Mouse (Mus musculus) embryo, embryonic 11.5 days (tissue): ENCODE measurements at regions not wholly inside any gene's neighbourhood (a gene's known extent, or its start where the extent isn't known, plus 50 kb on each side); places are given as distances from the start of the nearest gene placed in this dataset.

Experiments used
- DNase-seq: peaks from one replicate; pipeline ENCODE4 v3.0.0-alpha.2; 2012; ENCODE audit warnings: low read depth, low spot score

DNA sequence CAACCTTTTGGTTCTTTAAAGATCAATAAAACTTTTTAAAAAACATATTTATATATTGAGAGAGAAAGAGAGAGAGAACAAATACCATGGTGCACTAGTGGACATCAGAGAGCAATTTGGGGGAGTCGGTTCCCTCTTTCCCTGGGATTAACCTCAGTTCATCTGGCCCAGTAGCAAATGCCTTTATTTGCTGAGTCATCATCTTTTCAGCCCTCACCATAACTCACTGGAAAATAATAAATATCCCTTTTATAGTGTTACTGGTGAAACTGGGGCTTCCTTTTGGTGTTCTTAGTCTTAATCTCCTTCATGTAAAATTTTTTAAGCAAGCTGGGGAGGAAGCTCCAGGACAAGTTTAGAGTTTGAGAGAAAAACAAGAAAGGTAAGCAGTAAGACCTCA lies 105.3 kb upstream of the Arg1 start:
- DNase-seq: no peak

DNA sequence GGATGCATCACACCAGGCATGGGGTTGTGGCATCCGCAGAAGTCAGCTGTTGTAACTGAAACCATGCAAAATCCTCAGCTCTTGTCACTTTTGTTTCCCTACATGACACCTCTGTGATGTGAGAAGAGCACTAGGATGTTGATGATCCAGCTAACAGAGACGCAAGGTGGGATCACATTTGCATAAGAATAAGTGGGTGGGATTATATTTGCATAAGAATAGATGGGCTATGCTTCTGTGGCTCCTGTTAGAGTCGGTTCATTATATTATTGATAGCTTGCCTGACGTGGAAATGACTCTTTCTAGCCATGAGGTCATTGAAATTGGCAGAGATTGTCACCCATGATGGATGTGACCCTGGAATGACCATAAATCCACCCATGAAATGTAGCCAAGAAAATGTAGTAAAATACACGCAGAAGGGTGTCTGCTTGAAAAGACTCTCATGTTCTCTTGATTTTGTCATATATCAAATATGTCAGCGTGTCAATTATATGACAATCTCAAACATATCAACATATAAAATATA lies 102.2 kb upstream of the Arg1 start:
- no peak for DNase-seq

DNA sequence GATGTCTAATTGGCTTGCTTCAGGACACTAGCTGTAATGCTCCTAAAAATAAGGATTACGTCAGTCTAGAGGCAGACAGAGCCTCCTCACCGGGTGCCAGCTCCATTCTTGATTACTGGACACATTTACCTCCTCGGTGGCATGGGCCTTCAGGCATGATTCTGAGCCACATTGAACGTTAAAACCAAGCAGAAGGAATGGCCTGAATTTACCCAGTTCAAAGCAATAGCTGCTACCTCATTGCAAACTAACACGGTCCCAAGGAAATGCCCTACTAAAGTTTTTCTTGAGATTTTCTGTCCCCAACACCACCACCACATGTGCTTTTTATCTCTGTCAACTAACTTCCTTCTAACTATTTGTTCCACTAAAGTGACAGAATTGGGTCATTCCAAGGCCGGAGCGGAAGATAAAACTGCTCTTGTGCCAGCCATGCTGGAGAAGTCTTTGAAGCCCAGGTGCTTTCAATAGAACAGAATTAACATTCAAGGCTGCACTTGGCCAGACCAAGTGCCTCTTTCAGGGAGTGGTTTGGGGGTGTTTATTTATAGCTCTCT lies 96.4 kb upstream of the Arg1 start:
- DNase-seq: no peak

DNA sequence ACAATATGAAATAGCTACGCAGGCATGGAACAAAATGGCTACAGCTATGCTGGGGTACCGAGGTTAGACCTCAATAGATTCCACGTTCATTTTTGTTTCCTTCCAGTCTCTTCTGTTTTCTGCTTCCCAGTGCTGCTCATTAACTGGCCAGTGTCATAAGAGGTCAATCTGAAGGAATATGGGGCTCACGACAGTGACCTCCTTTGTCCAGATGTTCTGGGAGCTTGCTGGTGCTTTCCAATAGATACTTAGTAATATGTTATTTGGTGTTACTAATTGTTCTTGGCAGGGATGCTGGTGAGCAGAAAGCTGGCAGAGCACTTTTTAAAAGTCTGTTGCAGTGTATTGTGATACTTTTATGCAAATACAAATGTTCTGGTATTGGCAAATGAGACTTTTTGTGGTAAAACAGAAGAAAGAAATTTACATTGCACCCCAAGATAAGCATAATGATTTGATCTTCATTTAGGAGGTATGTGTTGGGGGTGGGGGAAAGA lies 95.8 kb upstream of the Arg1 start:
- no peak for DNase-seq

DNA sequence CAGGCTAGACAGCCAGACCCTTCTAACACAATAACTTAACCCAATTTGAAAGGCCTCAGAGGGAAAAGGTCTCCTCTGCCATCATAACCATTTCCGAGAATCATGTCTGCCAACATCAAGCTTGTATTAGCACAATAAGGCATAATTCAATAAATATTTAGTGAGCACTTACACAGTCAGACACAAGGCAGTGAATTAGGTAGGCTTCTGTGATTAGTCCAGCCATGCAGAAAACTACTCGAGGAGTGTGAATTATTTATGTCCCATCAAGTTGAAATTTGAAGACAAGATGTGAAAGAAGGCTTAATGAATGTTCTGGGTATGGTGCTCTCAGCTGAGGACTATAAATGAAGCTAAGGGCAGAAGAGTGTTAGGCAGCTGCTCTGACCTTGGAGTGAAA lies 91.7 kb upstream of the Arg1 start:
- DNase-seq: no peak

DNA sequence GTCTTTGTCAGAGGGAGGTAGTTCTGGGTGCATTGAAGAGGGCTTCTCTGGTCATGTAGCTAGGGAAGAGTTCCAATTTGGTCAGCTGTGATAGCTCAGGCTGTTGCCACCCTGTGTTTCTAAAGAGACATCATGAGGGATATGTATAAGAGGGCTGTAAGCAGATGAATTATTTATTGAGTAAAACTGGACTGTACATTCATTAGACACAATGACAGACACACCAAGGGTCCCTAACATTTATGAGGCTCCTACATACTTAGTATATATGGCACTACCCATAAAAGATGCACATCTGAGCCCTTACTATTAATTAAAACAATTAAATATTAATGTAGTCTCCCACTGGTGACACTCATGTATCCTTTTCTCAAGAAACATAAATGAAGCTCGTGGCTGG lies 90.6 kb upstream of the Arg1 start:
- no peak for DNase-seq

DNA sequence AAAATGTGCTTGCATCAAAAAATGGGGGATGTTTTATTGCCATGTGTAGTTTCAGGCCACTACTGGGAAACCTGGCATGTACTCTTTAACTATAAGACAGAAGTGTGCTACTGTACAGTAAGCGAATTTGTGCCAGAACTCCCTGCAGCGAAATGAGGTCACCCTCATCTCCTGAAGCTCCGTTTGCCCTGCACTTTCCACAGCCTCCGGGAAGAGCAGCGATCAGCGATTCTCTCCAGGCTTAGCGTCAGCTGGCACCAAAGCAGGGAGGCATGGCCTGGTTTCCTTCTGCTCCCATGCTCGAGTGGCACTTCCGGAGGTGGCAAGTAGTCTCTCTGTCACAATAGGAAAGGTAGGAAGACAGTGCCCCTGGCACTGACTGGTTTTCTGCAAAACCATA lies 88.8 kb upstream of the Arg1 start:
- DNase-seq: no peak

DNA sequence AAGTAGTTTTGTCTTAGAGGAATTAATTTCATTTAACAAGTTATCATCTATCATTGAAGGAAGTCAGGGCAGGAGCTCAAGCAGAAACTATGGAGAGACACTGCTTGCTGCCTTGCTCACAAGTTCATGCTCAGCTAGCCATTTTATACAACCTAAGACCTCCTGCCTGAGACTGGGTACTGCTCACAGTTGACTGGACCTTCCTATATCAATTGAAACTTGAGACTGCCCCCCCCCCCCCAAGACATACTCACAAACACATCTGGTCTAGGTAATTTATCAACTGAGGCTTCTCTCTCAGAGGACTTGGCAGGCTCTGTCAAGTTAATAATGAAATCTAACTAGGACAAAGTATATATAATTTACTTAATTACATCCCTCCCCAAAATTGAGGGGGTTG lies 84.8 kb upstream of the Arg1 start:
- no peak for DNase-seq

DNA sequence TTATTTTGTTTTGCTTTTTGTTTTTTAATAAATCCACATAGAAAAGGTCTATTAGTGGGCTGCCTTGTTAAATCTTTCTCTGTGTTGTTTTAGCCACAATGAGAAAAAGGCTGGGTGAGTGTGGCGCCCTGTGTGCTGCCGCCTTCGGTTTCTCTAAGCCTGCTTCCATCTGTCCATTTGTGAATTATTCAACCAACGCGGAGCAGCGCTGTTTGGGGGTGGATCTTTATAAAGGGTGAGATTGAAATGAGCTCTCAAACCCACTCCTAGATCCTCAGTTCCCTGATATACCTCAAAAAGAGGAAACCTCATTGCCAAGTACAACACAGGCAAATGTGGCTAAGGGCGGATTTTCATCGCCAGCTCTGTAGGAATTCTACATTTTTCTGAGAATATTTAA lies 74.0 kb upstream of the Arg1 start:
- no peak for DNase-seq

DNA sequence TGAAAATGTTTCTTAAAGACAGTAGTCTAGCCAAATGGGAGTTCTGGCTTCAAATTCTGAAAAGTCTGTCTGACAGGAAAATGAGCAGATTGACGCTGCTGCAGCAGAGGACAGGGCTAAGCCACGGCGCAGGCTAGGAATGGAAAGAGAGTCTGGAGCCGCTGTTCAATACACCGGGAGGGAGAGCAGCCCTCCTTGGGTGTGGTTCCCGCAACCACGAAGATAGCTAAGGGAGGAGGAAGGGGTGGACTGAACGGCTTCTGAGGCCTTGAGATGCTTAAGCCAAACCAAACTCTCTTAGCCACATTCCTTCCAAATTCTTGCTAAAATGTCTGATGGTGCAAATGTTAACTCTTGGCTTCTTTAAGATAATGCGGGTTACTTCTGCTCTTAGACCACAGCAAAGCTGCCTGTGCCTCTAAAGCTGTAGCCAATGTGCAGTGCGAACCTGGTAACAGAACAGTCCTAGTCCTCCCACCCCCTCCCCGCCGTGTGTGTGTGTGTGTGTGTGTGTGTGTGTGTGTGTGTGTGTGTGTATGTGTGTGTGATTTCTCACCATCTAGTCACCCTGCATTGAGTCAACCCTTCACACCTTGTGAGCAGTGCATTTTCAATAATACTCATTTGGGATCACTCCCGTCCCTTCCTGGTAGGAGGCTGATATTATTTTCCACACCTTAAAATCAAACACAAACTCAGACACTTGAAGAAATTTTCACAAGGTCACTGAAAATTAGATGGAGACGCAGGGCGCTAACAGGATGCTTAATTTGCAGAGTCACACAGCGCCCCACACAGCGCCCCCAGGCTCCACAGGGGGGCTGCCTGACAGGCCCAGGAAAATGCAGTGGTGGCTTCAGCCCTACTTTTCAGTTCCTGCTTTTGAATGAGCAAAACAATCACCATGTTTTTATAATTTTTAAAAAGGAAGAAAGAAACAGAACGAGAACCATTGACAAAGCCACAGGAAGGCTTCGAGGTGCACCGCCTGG lies 73.2 kb upstream of the Arg1 start:
- DNase-seq: no peak

DNA sequence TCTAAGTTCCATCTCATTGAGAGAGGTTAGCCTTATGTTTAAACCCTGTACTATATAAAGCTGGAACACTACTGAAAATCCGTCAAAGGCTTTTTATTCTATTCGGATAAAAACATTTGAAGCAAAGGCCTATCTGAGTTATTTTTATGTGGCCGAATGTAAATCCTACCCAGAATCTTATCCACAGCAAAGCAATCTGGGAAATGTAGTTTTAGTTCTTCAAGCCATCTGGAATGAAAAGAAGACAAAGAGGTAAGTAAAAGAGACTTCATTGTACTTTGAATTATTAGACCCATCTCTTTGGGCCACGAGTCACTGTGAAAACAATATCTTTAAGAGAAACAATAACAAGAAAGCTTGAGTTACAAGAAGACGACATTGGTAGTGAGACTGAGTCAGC lies 72.5 kb upstream of the Arg1 start:
- no peak for DNase-seq

DNA sequence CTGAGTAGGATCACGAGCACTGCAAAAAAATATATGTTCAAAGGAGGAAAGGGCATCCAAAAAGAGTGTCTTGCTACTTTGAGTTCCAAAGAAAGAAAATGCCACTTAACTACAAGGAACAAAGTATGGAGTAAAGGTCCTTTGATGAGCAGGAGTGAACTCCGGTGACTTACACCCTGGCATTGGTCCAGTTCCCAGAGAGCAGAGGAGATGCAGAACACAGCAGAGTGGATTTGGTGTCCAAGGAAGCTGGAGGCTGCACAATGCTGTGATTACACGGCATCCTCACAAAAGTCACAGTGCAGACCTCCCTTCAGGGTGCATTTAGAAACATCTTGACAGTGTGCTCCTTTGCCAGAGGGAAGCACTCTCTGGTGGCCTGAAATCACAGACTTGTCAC lies 70.4 kb upstream of the Arg1 start:
- DNase-seq: no peak

DNA sequence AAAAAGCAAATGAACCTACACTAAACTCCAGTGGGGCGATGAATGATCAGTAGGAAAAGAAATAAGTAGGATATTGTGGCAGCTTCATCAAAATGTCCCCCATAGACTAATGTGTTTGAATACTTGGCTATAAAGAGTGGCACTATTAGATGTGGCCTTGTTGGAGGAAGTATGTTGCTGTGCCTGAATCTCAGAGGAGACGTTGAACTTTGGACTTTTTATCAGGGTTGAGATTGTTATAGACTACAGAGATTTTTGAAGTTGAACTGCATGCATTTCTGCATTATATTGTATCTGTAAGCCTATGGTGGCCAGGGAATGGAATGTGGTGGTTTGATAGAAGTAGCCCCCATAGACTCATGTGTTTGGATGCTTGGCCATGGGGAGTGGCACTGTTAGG lies 68.5 kb upstream of the Arg1 start:
- DNase-seq: no peak

DNA sequence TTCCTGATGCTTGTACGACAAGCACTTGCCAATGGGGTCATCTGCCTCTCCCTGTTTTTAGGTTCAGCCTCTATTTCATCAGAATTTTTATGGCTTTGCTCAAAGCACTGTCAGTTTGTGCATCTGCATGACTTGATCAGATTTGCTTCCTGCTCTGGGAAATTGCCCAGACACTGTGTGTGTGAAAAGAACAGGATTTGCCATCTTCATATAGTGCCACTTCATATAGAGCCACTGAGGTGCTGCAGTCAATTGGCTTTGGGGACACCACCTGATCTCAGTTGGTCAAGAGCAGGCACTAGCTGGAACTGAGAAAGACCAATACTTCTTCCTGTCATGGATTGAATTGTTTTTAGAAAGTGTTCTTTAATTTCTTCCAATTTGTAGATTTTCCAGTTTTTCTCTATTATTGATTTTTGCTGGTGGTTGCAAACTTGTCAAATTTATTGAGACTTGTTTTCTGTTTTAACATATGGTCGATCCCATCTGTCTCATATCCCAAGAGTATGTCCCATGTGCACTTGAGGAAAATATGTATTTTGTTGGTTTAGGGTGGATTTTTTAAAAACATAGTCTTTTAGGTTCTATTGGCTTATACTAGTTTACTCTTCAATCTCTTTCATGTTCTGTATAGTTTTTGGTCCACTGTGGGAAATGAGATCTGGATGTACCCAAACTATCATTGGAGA lies 62.8 kb upstream of the Arg1 start:
- no peak for DNase-seq

DNA sequence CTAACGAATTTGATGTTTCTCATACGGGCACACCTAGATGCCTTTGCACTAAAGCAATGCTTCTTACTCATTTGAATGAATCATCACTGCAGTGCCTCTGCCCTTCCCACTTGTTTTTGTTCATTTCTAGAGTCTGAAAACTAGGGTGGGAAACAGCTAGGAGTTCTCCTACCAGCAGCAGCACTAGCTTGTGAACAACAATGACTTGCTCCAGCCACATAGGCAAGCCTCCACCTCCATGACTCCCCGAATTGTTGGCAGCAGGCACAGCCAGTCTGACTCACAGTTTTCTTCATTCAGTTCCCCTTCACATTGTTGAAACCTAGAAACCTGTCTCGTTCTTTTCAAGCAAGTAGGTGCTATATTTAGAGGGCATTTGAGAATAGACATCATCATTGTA lies 57.5 kb upstream of the Arg1 start:
- DNase-seq: no peak

DNA sequence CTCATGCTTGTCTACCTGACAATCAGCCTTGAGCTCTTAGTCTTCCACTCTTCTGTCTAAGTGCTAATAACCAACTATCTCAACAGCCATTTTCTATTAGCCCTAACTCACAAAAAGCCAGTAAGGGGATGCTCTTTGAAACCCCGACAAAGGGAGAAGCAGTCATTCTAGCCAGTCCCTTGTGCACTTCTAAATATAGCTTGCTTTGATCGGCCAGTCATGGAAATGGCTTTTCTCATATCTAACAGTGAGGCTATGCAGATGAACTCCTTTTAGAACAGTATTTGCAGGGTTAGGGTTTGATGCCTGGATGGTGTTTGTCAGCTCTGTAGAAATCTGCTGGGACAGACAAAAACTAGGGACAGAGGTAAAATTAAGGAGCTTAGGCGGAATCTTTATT lies 54.5 kb upstream of the Arg1 start:
- DNase-seq: no peak
